Mouse (Mus musculus) lung, postnatal 36 days (tissue): ENCODE results near the gene Olfr1133.
"Not testable (repeated sequence)": the region's sequence is repeated elsewhere in the genome, so short reads cannot be mapped to it uniquely, and the experiment has no call there.

Experiments
- DNase-seq: peaks from one replicate; pipeline ENCODE4 v3.0.0; 2022; ENCODE audit warnings: mixed read lengths

Olfr1133 gene

DNA sequence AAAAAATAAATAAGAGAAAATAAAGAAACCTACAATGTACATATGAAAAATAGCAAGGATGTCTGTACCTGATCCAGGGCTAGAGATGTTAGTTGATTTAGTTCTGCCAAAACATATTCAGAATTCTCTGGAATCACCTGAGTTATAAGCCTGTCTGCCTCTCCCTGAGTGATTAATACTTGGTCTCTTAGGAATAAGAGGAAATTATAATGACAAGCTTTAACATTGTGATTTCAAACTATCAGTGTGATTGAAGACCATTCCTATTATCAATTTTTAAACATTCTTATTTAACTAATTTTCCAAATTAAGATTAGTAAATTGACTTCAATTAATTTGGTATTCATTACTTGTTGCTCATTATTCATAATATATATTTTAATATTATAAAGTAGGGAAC lies at the start of gene Olfr1133:
Gene Olfr1133 (minus strand): TSS at position 101 of the 400 bp plus-strand sequence.
- DNase-seq, result no peak

DNA sequence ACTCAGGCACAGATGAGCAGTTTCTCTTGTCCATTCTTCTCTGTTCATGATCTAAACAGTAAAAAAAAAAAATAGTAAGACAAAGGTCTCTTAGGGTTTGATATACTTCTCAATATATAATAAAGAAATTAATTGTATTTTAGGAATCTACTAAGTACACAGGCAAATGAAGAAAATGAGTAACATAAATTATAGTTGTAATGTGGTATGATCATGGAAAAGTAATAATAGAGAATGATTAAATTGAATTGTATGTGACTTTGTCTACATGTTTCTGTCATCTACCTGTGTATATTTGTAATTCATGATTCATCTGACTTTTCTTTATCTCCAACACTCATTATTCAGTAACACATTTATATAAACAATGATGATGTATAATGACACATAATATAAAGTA lies 46.7 kb upstream of the Olfr1133 start, which contains the start of gene Olfr1136:
Gene Olfr1136 (minus strand): TSS at position 101 of the 400 bp plus-strand sequence.
- no peak for DNase-seq

DNA sequence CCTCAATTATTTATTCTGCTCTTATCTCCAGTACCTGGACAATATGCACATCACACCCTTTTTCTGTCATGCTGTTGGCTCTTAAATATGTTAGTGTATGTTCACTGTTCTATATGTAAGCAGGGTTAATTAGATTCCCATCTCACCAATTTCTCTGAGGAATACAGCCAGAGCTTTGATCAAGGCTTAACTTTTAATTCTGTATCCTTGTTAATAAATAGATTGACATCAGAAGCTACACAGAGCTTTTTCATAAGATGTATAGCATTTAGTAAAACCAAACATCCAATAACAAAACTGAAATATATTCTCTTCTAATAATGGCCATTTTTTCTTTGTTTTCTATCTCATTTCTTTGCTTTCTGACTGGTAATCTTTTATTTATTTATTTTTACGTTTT lies 26.4 kb upstream of the Olfr1133 start, which contains the start of gene Olfr1135:
Gene Olfr1135 (minus strand): TSS at position 101 of the 400 bp plus-strand sequence.
- no peak for DNase-seq

DNA sequence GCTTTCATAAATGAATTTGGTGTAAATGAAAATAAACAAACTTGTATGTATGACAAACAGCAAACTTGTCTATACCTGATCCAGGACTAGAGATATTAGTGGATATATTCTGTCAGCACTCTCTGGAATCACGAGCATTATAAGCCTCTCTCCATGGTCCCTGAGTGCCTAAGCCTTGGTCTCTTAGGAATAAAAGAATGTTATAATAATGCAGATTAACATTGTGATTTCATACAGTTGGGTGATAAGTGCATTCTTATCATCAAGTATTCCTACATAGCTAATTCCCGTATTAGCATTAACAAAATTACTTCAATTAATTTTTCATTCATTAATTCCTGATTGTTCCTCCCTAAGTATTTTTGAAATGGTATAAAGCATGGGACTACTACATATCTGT lies 11.2 kb upstream of the Olfr1133 start, which contains the start of gene Olfr1134:
Gene Olfr1134 (minus strand): TSS at position 101 of the 400 bp plus-strand sequence.
- no peak for DNase-seq

DNA sequence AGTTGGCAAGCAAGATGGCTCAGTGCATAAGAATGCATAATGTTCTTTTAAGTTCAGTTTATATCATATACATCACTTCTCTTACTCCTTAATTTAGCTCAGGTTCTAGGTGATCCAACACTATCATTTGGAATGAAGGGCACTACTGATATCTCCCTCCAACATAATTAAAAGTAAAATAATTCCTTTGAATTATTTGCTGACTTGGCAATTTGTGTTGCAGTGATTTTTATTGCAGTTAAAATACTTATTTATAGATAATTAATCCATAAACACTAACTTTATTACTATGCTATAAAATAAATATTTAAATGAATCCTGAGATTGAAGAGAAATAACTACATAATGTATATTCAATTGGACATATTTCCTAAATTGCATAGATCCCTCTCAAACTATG lies 4.7 kb downstream of the Olfr1133 start:
- DNase-seq, result no peak

DNA sequence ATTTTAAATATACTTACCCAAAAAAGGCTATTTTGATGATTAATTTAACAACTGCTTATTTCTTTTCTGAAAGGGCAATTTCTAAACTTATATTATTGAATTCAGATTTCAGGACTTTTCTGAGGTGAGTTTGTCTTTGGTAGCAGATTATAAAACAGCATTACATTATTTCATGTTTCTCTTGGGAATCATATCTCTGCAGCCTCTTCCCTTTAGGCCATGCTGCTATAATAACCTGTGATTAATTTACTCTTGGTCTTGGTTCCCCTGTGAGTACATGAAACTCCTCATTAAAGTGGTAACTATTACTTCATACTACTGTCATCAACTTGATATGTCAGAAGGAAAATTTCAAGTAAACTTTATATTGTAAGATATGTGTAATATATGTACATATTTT lies 9.7 kb downstream of the Olfr1133 start, which contains the start of gene Olfr1132:
Gene Olfr1132 (minus strand): TSS at position 101 of the 400 bp plus-strand sequence.
- DNase-seq, result no peak

DNA sequence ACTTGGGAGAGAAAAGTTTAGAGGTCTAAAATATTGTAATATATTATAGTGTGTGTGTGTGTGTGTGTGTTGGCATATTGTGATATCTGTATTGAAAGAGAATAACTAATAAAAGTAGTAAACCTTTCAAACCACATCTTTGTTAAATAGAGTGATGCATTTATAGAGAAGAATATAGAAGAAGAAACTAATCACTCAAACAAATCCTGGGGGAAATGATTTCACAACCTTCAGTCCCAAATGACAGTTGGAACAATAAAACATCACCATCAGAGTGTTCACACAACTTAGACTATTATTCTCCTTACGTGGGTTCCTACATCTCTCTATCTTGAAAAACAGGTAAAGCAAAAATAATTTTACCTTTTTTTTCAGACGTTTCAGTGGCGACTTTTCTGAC lies 20.4 kb downstream of the Olfr1133 start, which contains the start of gene Olfr1131:
Gene Olfr1131 (plus strand): TSS at position 301 of the 400 bp plus-strand sequence.
- no peak for DNase-seq

DNA sequence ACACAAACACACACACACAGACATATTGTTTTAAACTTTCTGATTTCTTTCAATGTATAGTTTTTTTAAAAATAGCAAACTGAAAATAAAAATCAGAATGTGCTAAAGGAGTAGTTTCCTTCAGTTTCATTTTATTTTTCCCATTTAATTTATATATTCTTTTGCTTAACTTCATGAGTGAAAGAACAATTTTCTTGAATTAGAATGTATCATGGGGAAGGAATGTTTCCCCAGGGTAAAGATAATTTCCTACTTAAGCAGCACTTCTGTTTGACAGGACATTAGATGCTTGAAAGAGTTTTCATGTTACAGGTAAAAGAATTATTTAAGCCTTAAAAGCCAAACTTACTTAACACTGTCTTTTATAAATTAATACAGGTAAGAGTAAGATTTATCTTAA lies 41.3 kb downstream of the Olfr1133 start, which contains the start of gene Olfr1130:
Gene Olfr1130 (plus strand): TSS at position 301 of the 400 bp plus-strand sequence.
- DNase-seq, result not testable (repeated sequence)
